32 mouse cellular contexts compared by ENCODE assay signal in the genomic region with DNA sequence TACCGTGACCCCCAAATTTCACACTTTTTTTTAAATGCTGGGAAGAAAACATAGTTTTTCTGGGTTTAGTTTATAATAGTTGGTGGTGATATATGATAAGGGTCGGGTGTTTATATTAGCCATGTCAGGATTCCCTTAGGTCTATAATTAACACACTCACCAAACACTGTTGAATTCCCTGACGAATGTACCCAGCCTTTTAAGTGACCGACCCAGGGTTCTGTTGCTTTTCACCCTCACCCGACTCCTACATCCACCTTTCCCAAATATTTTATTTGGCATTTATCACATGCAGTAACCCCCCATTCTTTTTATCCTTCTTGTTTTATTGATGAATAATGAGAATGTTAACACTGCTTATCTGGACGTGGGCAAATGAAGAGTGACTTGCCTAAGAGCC.
"Had no signal": no experiment of that assay in that cellular context is flagged by ENCODE, and none has a peak within 500 bp of the region (broad histone marks: within the 10 kb centered on the region; RNA-seq: fewer than 3 reads in every experiment).

No protein-coding gene starts in this region.

- H3K9ac ChIP-seq: limb, embryonic 12.5 days; limb, embryonic 13.5 days; limb, embryonic 15.5 days; liver, embryonic 12.5 days; liver, embryonic 13.5 days; liver, embryonic 14.5 days; liver, embryonic 15.5 days; liver, postnatal 0 days; lung, embryonic 14.5 days; lung, embryonic 15.5 days; midbrain, embryonic 12.5 days; midbrain, embryonic 13.5 days; midbrain, embryonic 15.5 days had no signal

- ATAC-seq: liver, embryonic 12.5 days; liver, postnatal 0 days; lung, postnatal 0 days; midbrain, embryonic 13.5 days; midbrain, embryonic 15.5 days; midbrain, embryonic 16.5 days had no signal

- H3K4me2 ChIP-seq: limb, embryonic 12.5 days; limb, embryonic 13.5 days; limb, embryonic 15.5 days; liver, embryonic 11.5 days; liver, embryonic 12.5 days; liver, embryonic 13.5 days; liver, embryonic 15.5 days; lung, embryonic 14.5 days; lung, embryonic 15.5 days; midbrain, embryonic 11.5 days; midbrain, embryonic 12.5 days; midbrain, embryonic 13.5 days; midbrain, embryonic 15.5 days had no signal

- H3K27me3 ChIP-seq: limb, embryonic 12.5 days; limb, embryonic 15.5 days; liver, embryonic 12.5 days; liver, embryonic 13.5 days; liver, embryonic 15.5 days; lung, embryonic 15.5 days; megakaryocyte, embryonic 14.5 days; midbrain, embryonic 12.5 days; midbrain, embryonic 13.5 days; midbrain, embryonic 15.5 days had no signal

- H3K36me3 ChIP-seq: limb, embryonic 10.5 days; limb, embryonic 12.5 days; limb, embryonic 13.5 days; limb, embryonic 15.5 days; liver, embryonic 12.5 days; liver, embryonic 13.5 days; liver, embryonic 15.5 days; lung, embryonic 15.5 days; midbrain, embryonic 10.5 days; midbrain, embryonic 12.5 days; midbrain, embryonic 13.5 days; midbrain, embryonic 15.5 days had no signal

- H3K4me3 ChIP-seq: left cerebral cortex, adult 2 months; limb, embryonic 10.5 days; limb, embryonic 12.5 days; limb, embryonic 13.5 days; limb, embryonic 15.5 days; liver, embryonic 12.5 days; liver, embryonic 13.5 days; liver, embryonic 15.5 days; lung, embryonic 15.5 days; megakaryocyte, embryonic 14.5 days; midbrain, embryonic 10.5 days; midbrain, embryonic 12.5 days; midbrain, embryonic 13.5 days; midbrain, embryonic 15.5 days; myocyte had no signal

- H3K27ac ChIP-seq: left cerebral cortex, adult 2 months; limb, embryonic 10.5 days; limb, embryonic 12.5 days; limb, embryonic 13.5 days; limb, embryonic 15.5 days; liver, embryonic 12.5 days; liver, embryonic 13.5 days; liver, embryonic 14.5 days; liver, embryonic 15.5 days; lung, embryonic 15.5 days; macrophage; midbrain, embryonic 10.5 days; midbrain, embryonic 12.5 days; midbrain, embryonic 13.5 days; midbrain, embryonic 15.5 days had no signal

- H3K4me1 ChIP-seq: limb, embryonic 13.5 days; limb, embryonic 15.5 days; liver, embryonic 12.5 days; liver, embryonic 13.5 days; liver, embryonic 15.5 days; lung, embryonic 15.5 days; megakaryocyte, embryonic 14.5 days; midbrain, embryonic 10.5 days; midbrain, embryonic 12.5 days; midbrain, embryonic 13.5 days; midbrain, embryonic 15.5 days had no signal

- H3K9me3 ChIP-seq: limb, embryonic 10.5 days; limb, embryonic 12.5 days; limb, embryonic 13.5 days; limb, embryonic 15.5 days; liver, embryonic 12.5 days; liver, embryonic 13.5 days; liver, embryonic 15.5 days; lung, embryonic 15.5 days; midbrain, embryonic 10.5 days; midbrain, embryonic 12.5 days; midbrain, embryonic 15.5 days had no signal

- DNase-seq: left cerebral cortex, postnatal 4 days; liver; liver, embryonic 13.5 days; liver, postnatal 0 days; lung, adult 18-20 months; lung, adult 2 months; lung, embryonic 14.5 days; lung, postnatal 10 days; lung, postnatal 14 days; lung, postnatal 36 days; lung, postnatal 4 days; midbrain, embryonic 14.5 days had no signal
